Mouse (Mus musculus) testis, adult 2 months (tissue): ENCODE results near the gene Ppp2r2c.

ENCODE experiments used
- CTCF ChIP-seq: fragments of 200-500 bp; IDR thresholded peaks from 2 replicates; pipeline ENCODE4 v1.5.1; 2012; ENCODE audit warnings: low read depth, mild to moderate bottlenecking, inconsistent platforms, low read length, moderate library complexity; ENCODE audit not compliant: control insufficient read depth, insufficient read depth, insufficient replicate concordance
- POLR2A ChIP-seq: fragments of 200-500 bp; IDR thresholded peaks from 2 replicates; pipeline ENCODE4 v1.6.1; 2012; ENCODE audit warnings: low read depth, mild to moderate bottlenecking, inconsistent platforms, low read length, moderate library complexity; ENCODE audit not compliant: control insufficient read depth

DNA sequence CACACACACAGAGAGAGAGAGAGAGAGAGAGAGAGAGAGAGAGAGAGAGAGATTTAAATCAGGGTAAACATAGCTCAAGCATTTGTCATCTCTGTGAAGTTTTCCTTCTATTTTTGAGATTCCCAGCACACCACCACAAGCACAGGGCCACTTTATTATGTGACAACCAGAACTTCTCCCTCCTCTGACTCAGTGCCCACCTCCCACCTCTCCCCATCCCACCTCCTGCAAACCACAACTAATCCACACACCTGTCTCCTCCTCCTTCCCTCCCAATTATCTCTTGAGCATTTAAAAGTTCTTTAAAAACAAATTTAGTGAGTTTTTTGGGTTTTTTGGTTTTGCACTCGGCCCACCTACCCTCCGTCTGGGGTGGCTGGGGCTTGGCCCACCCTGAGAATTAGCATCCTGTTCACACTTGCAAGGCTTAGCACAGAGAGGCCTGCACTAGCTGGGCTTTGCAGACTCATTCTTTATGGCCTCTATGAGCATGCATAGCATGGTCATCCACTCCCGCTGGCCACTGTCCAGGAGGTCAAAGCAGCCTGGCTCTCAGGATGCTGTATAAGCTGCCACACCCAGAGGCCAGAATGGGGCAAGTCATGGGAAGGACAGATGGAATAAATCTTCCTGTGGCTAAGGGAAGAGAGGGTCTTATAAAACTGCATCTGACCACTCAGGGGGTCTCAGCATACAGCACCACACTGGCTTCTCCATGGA, 122.5 kb downstream of the Ppp2r2c start:
- TF ChIP-seq CTCF (no peak), POLR2A (no peak)
